Mouse (Mus musculus) MEL (cell line): ENCODE data around the gene Gcnt4. TPM values are rescaled to one million over a fixed set of nuclear protein-coding genes. Genes with fewer than 3 reads are reported as not detected.

ENCODE experiments used
- DNase-seq: peaks from one replicate; pipeline ENCODE4 v3.0.0; 2011; ENCODE audit warnings: low read depth, low spot score
- H3K27ac ChIP-seq: 2 replicates; pipeline ENCODE4 v1.5.1; 2012; ENCODE audit warnings: low read depth, mild to moderate bottlenecking, control low read depth, low read length, moderate library complexity; ENCODE audit not compliant: control insufficient read depth
- H3K27me3 ChIP-seq, 2 experiments: fragments of 150-350 bp in 1 of 2; sonication (generic) in 1 of 2; 2 replicates each; pipeline ENCODE4 v1.6.1; 2012; ENCODE audit warnings: low read length in 2 of 2, mild to moderate bottlenecking in 2 of 2, improper control_type of control experiment in 1 of 2, moderate library complexity in 1 of 2; ENCODE audit not compliant: insufficient read depth in 2 of 2, control insufficient read depth in 1 of 2
- H3K36me3 ChIP-seq, 2 experiments: 2 replicates each; pipeline ENCODE4 v1.6.1; 2012 to 2014; ENCODE audit warnings: low read length in 2 of 2, improper control_type of control experiment in 1 of 2, inconsistent platforms in 1 of 2, mild to moderate bottlenecking in 1 of 2; ENCODE audit not compliant: insufficient read depth in 2 of 2, control insufficient read depth in 1 of 2
- H3K4me1 ChIP-seq, 2 experiments: fragments of 150-350 bp in 1 of 2; sonication (generic) in 1 of 2; 2 replicates each; pipeline ENCODE4 v1.6.1; 2012; ENCODE audit warnings: low read length in 2 of 2, improper control_type of control experiment in 1 of 2, mild to moderate bottlenecking in 1 of 2; ENCODE audit not compliant: insufficient read depth in 2 of 2, control insufficient read depth in 1 of 2
- H3K4me3 ChIP-seq, 2 experiments: fragments of 150-350 bp in 1 of 2; sonication (generic) in 1 of 2; 2 replicates each; pipeline ENCODE4 v1.5.1; 2012; ENCODE audit warnings: low read depth in 2 of 2, low read length in 2 of 2, mild to moderate bottlenecking in 2 of 2, moderate library complexity in 2 of 2, control low read depth in 1 of 2, improper control_type of control experiment in 1 of 2; ENCODE audit not compliant: control insufficient read depth in 1 of 2, insufficient read depth in 1 of 2
- H3K79me2 ChIP-seq: 2 replicates; pipeline ENCODE4 v1.6.1; 2012; ENCODE audit warnings: mild to moderate bottlenecking, low read length, moderate library complexity; ENCODE audit not compliant: control insufficient read depth, poor library complexity, insufficient read depth
- H3K9ac ChIP-seq: 2 replicates; pipeline ENCODE4 v1.6.1; 2012; ENCODE audit warnings: low read depth, mild to moderate bottlenecking, control low read depth, low read length, moderate library complexity; ENCODE audit not compliant: control insufficient read depth, poor library complexity, severe bottlenecking
- H3K9me3 ChIP-seq: fragments of 150-350 bp; sonication (generic); replicated peaks from 2 replicates; pipeline ENCODE4 v1.6.1; 2012; ENCODE audit warnings: mild to moderate bottlenecking, low read length, improper control_type of control experiment, moderate library complexity; ENCODE audit not compliant: insufficient read depth
- BHLHE40 ChIP-seq: IDR thresholded peaks from 2 replicates; pipeline ENCODE4 v1.6.1; 2012; ENCODE audit warnings: low read depth, mild to moderate bottlenecking, inconsistent platforms, low read length, improper control_type of control experiment, borderline replicate concordance
- E2F4 ChIP-seq: IDR thresholded peaks from 2 replicates; pipeline ENCODE4 v1.6.1; 2011; ENCODE audit warnings: low read depth, low read length, improper control_type of control experiment, borderline replicate concordance
- EP300 ChIP-seq, 2 experiments: IDR thresholded peaks; 2 replicates each; pipeline ENCODE4 v1.6.1; 2011; ENCODE audit warnings: improper control_type of control experiment in 2 of 2, low read length in 2 of 2, low read depth in 1 of 2, mild to moderate bottlenecking in 1 of 2
- GATA1 ChIP-seq: IDR thresholded peaks from 2 replicates; pipeline ENCODE4 v1.6.1; 2011; ENCODE audit warnings: low read depth, low read length, improper control_type of control experiment
- HCFC1 ChIP-seq: IDR thresholded peaks from 2 replicates; pipeline ENCODE4 v1.6.1; 2012; ENCODE audit warnings: low read depth, mild to moderate bottlenecking, inconsistent platforms, low read length, improper control_type of control experiment, moderate library complexity
- JUND ChIP-seq: IDR thresholded peaks from 2 replicates; pipeline ENCODE4 v1.6.1; 2011; ENCODE audit warnings: low read depth, mild to moderate bottlenecking, improper control_type of control experiment, low read length
- MAFK ChIP-seq: IDR thresholded peaks from 2 replicates; pipeline ENCODE4 v1.6.1; 2011; ENCODE audit warnings: low read depth, mild to moderate bottlenecking, low read length, improper control_type of control experiment, borderline replicate concordance
- MAX ChIP-seq: IDR thresholded peaks from 2 replicates; pipeline ENCODE4 v1.6.1; 2011; ENCODE audit warnings: low read length, improper control_type of control experiment
- MAZ ChIP-seq: IDR thresholded peaks from 2 replicates; pipeline ENCODE4 v1.6.1; 2012; ENCODE audit warnings: low read depth, mild to moderate bottlenecking, inconsistent platforms, low read length, improper control_type of control experiment
- MEF2A ChIP-seq: IDR thresholded peaks from 2 replicates; pipeline ENCODE4 v1.6.1; 2014; ENCODE audit warnings: low read depth, mild to moderate bottlenecking, inconsistent platforms, low read length, improper control_type of control experiment; ENCODE audit not compliant: poor library complexity, insufficient replicate concordance, severe bottlenecking; ENCODE audit errors: extremely low read depth
- MYC ChIP-seq: IDR thresholded peaks from 2 replicates; pipeline ENCODE4 v1.6.1; 2011; ENCODE audit warnings: low read depth, mild to moderate bottlenecking, low read length, improper control_type of control experiment, moderate library complexity
- NRF1 ChIP-seq: IDR thresholded peaks from 2 replicates; pipeline ENCODE4 v1.6.1; 2014; ENCODE audit warnings: low read depth, mild to moderate bottlenecking, inconsistent platforms, low read length, improper control_type of control experiment, moderate library complexity; ENCODE audit not compliant: poor library complexity, insufficient read depth, severe bottlenecking
- POLR2A ChIP-seq, 2 experiments: IDR thresholded peaks; 2 replicates each; pipeline ENCODE4 v1.6.1; 2011 to 2012; ENCODE audit warnings: low read length in 2 of 2, mild to moderate bottlenecking in 2 of 2, control low read depth in 1 of 2, improper control_type of control experiment in 1 of 2, low read depth in 1 of 2, moderate library complexity in 1 of 2; ENCODE audit not compliant: control insufficient read depth in 1 of 2, insufficient read depth in 1 of 2, poor library complexity in 1 of 2
- POLR2AphosphoS2 ChIP-seq: IDR thresholded peaks from 2 replicates; pipeline ENCODE4 v1.6.1; 2011; ENCODE audit warnings: low read length, improper control_type of control experiment
- POLR2AphosphoS5 ChIP-seq: IDR thresholded peaks from 2 replicates; pipeline ENCODE4 v1.6.1; 2012; ENCODE audit warnings: low read depth, borderline replicate concordance, mild to moderate bottlenecking, inconsistent platforms, low read length, moderate library complexity, mixed read lengths
- TAL1 ChIP-seq: IDR thresholded peaks from 2 replicates; pipeline ENCODE4 v1.6.1; 2012; ENCODE audit warnings: mild to moderate bottlenecking, inconsistent platforms, low read length, moderate library complexity, mixed read lengths
- UBTF ChIP-seq: IDR thresholded peaks from 2 replicates; pipeline ENCODE4 v1.6.1; 2012; ENCODE audit warnings: low read depth, mild to moderate bottlenecking, inconsistent platforms, low read length, improper control_type of control experiment, moderate library complexity, borderline replicate concordance; ENCODE audit not compliant: insufficient read depth
- ZMIZ1 ChIP-seq: IDR thresholded peaks from 2 replicates; pipeline ENCODE4 v1.6.1; 2012; ENCODE audit warnings: low read depth, mild to moderate bottlenecking, inconsistent platforms, low read length, improper control_type of control experiment, moderate library complexity
- ZNF384 ChIP-seq: IDR thresholded peaks from 2 replicates; pipeline ENCODE4 v1.6.1; 2012; ENCODE audit warnings: low read depth, mild to moderate bottlenecking, inconsistent platforms, low read length, improper control_type of control experiment
- polyA plus RNA-seq, 2 experiments: library from polyadenylated mRNA; stranded (reverse) in 1 of 2; unstranded in 1 of 2; fragments of >175 nt in 1 of 2; fragments of >200 nt in 1 of 2; gene quantifications; 2 replicates each; pipeline versions ENCODE4 v1.2.1 to v1.2.4; 2012; ENCODE audit warnings: low replicate concordance in 2 of 2, low read depth in 1 of 2; ENCODE audit not compliant: insufficient read length in 2 of 2, insufficient read depth in 1 of 2, missing spikeins in 1 of 2
- total RNA-seq: library from RNA; depleted of rRNA; stranded (reverse); fragments of 300-350 nt; gene quantifications from 2 replicates; pipeline ENCODE4 v1.2.3, GENCODE M21; 2012

The Gcnt4 gene
- total and polyA plus RNA-seq, 3 experiments, result not detected

DNA sequence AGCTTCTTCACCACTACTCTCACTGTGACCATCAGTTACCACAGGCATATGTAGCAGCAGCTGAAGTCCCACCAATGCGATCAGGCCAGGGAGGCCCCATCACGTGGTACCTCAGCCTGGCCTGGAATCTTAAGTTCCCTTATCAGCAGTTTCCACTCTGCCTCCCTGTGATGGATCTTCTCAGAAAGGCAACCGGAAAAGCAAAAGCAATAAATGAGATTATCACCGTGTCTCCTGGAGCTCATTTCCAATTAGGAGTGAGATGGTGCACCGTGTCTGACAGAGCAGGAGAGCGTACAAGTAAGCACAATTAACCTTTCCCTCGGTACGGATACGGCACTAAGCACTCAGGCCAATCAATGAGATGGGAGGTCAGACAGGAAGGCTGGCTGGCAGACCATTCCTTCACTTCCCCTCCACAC lies 47.4 kb downstream of the Gcnt4 start (continued):
- 0 out of 2 replicates have a peak, but pooled peaks have one; percentile 24 for TF ChIP-seq MYC
- no peak for TF ChIP-seq NRF1
- no peak for TF ChIP-seq POLR2AphosphoS5
- TF ChIP-seq JUND, result no peak
- TF ChIP-seq E2F4, result no peak
- TF ChIP-seq UBTF, result no peak
- TF ChIP-seq ZNF384, result no peak
- no peak for TF ChIP-seq ZMIZ1
- TF ChIP-seq EP300 (IDR thresholded peaks at IDR 0.05; ENCODE audit: low read depth in 1 of 2, low read length in 2 of 2), result peak; percentile 63 to 76
- no peak for TF ChIP-seq MEF2A
- no peak for TF ChIP-seq BHLHE40
- TF ChIP-seq MAFK, result no peak
- no peak for TF ChIP-seq MAZ
- peak; percentile 76 for TF ChIP-seq GATA1
- TF ChIP-seq HCFC1, result no peak
- TF ChIP-seq POLR2A (IDR thresholded peaks at IDR 0.05; ENCODE audit: control insufficient read depth in 1 of 2, insufficient read depth in 1 of 2, low read depth in 1 of 2, low read length in 2 of 2, poor library complexity in 1 of 2), result no peak
- no peak for TF ChIP-seq POLR2AphosphoS2
- TF ChIP-seq TAL1, result peak; percentile 60

- no peak overlapping the region for H3K27ac ChIP-seq
- no peak overlapping the region for H3K9ac ChIP-seq
- H3K27me3 ChIP-seq, result no peaks in the 10 kb centered on the region
- no peaks in the 10 kb centered on the region for H3K9me3 ChIP-seq
- no peak overlapping the region for H3K4me3 ChIP-seq
- peak; percentile 41 for DNase-seq
- H3K79me2 ChIP-seq, result no peaks in the 10 kb centered on the region
- H3K36me3 ChIP-seq, result peaks cover 0 to 7% of the 10 kb centered on the region in 2 experiments; a peak in 2 of 4 replicates
- peak; percentile 82; the same call in 1 of the 2 replicates for TF ChIP-seq MAFK
- TF ChIP-seq MAX, result no peak
- peaks cover 0 to 12% of the 10 kb centered on the region in 2 experiments; a peak in 2 of 4 replicates for H3K4me1 ChIP-seq
Measured at GRCm38 (mm10) chr13:96973318-96973717, 48.8 kb downstream of the Gcnt4 start.
